Mouse (Mus musculus) E14TG2a.4 (cell line): ENCODE results near the gene Spocd1.

Experiments
- CTCF ChIP-seq: conservative IDR thresholded peaks from 2 replicates; pipeline ENCODE4 v1.5.1; 2014; ENCODE audit warnings: low read length
- POU5F1 ChIP-seq: IDR thresholded peaks from 2 replicates; pipeline ENCODE4 v1.6.1; 2014; ENCODE audit warnings: low read length, borderline replicate concordance

GRCm38 (mm10) chr4:129928949-129929348, at the start of gene Spocd1:
- TF ChIP-seq CTCF (no peak), POU5F1 (no peak)
